Mouse (Mus musculus): ENCODE data around the gene Grk1. TPM values are rescaled to one million over a fixed set of nuclear protein-coding genes. Genes with fewer than 3 reads are reported as not detected.

The Grk1 gene
- total RNA-seq (2021), result not detected
- long read RNA-seq, experiment 1, result 0 reads
- long read RNA-seq, experiment 2, result 0 reads

- H3K27ac ChIP-seq, result no peak within 1 kb of the TSS
- intact Hi-C loops (cut with DNase I), result no loop called here
- DNase-seq (ENCODE audit: extremely low spot score in 1 of 2, low spot score in 2 of 2), result no peak
- no peak within 1 kb of the TSS for H3K4me3 ChIP-seq
- no peak for TF ChIP-seq CTCF (IDR thresholded peaks at IDR 0.05)
Observed at GRCm38 (mm10) chr8:13404666-13405131, at the start of gene Grk1. Gene Grk1, plus strand, starts transcription at chr8:13405081.

- no peak for TF ChIP-seq CTCF (IDR thresholded peaks at IDR 0.05)
- Histone ChIP-seq H3K27ac (no peak overlapping the region), H3K4me3 (no peak overlapping the region)
- intact Hi-C loops (cut with DNase I), result no loop called here
- DNase-seq (ENCODE audit: extremely low spot score in 1 of 2, low spot score in 2 of 2), result no peak
Observed at GRCm38 (mm10) chr8:13356221-13356620, 48.7 kb upstream of the Grk1 start.

- no peak; the same call in 1 of the 2 replicates for TF ChIP-seq CTCF (IDR thresholded peaks at IDR 0.05)
- intact Hi-C loops (cut with DNase I), result no loop called here
- DNase-seq (ENCODE audit: extremely low spot score in 1 of 2, low spot score in 2 of 2), result no peak
- Histone ChIP-seq H3K27ac (no peak overlapping the region), H3K4me3 (no peak overlapping the region)
Observed at GRCm38 (mm10) chr8:13356681-13357080, 48.2 kb upstream of the Grk1 start.

GRCm38 (mm10) chr8:13360213-13360612 is 44.7 kb upstream of the Grk1 start:
- intact Hi-C loops (cut with DNase I), result no loop called here
- TF ChIP-seq CTCF (IDR thresholded peaks at IDR 0.05), result no peak
- Histone ChIP-seq H3K4me3 (no peak overlapping the region), H3K27ac (no peak overlapping the region)
- DNase-seq (ENCODE audit: extremely low spot score in 1 of 2, low spot score in 2 of 2), result no peak

GRCm38 (mm10) chr8:13361865-13362264 is 43.0 kb upstream of the Grk1 start:
- DNase-seq (ENCODE audit: extremely low spot score in 1 of 2, low spot score in 2 of 2), result no peak
- H3K4me3 ChIP-seq, result no peak overlapping the region
- intact Hi-C loops (cut with DNase I), result no loop called here

GRCm38 (mm10) chr8:13373151-13373662 is 31.7 kb upstream of the Grk1 start:
- no peak for TF ChIP-seq CTCF (IDR thresholded peaks at IDR 0.05)
- DNase-seq (ENCODE audit: extremely low spot score in 1 of 2, low spot score in 2 of 2), result no peak
- intact Hi-C loops (cut with DNase I), result no loop called here
- H3K4me3 ChIP-seq, result no peak overlapping the region
- H3K27ac ChIP-seq, result no peak overlapping the region

More at GRCm38 (mm10) chr8:13361865-13362264, 43.0 kb upstream of the Grk1 start:
- H3K27ac ChIP-seq, result no peak overlapping the region
- peak; percentile 22 for TF ChIP-seq CTCF (IDR thresholded peaks at IDR 0.05)

GRCm38 (mm10) chr8:13381630-13382029 is 23.3 kb upstream of the Grk1 start:
- H3K27ac ChIP-seq, result no peak overlapping the region
- intact Hi-C loops (cut with DNase I), result no loop called here
- no peak overlapping the region for H3K4me3 ChIP-seq
- no peak for DNase-seq (ENCODE audit: extremely low spot score in 1 of 2, low spot score in 2 of 2)
- TF ChIP-seq CTCF (IDR thresholded peaks at IDR 0.05), result no peak

- no peak for TF ChIP-seq CTCF (IDR thresholded peaks at IDR 0.05)
Observed at GRCm38 (mm10) chr8:13382536-13382935, 22.3 kb upstream of the Grk1 start.

GRCm38 (mm10) chr8:13382999-13383398 is 21.9 kb upstream of the Grk1 start:
- H3K27ac ChIP-seq, result no peak overlapping the region
- H3K4me3 ChIP-seq, result no peak overlapping the region
- no peak for DNase-seq (ENCODE audit: extremely low spot score in 1 of 2, low spot score in 2 of 2)
- no peak for TF ChIP-seq CTCF (IDR thresholded peaks at IDR 0.05)
- intact Hi-C loops (cut with DNase I), result no loop called here

More at GRCm38 (mm10) chr8:13382536-13382935, 22.3 kb upstream of the Grk1 start:
- intact Hi-C loops (cut with DNase I), result no loop called here
- DNase-seq (ENCODE audit: extremely low spot score in 1 of 2, low spot score in 2 of 2), result no peak
- no peak overlapping the region for H3K27ac ChIP-seq
- H3K4me3 ChIP-seq, result no peak overlapping the region

- Histone ChIP-seq H3K4me3 (no peak overlapping the region), H3K27ac (no peak overlapping the region)
- intact Hi-C loops (cut with DNase I), result no loop called here
- TF ChIP-seq CTCF (IDR thresholded peaks at IDR 0.05), result no peak
- no peak for DNase-seq (ENCODE audit: extremely low spot score in 1 of 2, low spot score in 2 of 2)
Observed at GRCm38 (mm10) chr8:13386366-13386765, 18.5 kb upstream of the Grk1 start.

GRCm38 (mm10) chr8:13387728-13388127 is 17.2 kb upstream of the Grk1 start:
- Histone ChIP-seq H3K27ac (no peak overlapping the region), H3K4me3 (no peak overlapping the region)
- intact Hi-C loops (cut with DNase I), result no loop called here
- DNase-seq (ENCODE audit: extremely low spot score in 1 of 2, low spot score in 2 of 2), result no peak
- no peak for TF ChIP-seq CTCF (IDR thresholded peaks at IDR 0.05)

- Histone ChIP-seq H3K27ac (no peak overlapping the region), H3K4me3 (no peak overlapping the region)
- no peak for TF ChIP-seq CTCF (IDR thresholded peaks at IDR 0.05)
- intact Hi-C loops (cut with DNase I), result no loop called here
- no peak for DNase-seq (ENCODE audit: extremely low spot score in 1 of 2, low spot score in 2 of 2)
Observed at GRCm38 (mm10) chr8:13388744-13389143, 16.1 kb upstream of the Grk1 start.

- no peak for TF ChIP-seq CTCF (IDR thresholded peaks at IDR 0.05)
- Histone ChIP-seq H3K27ac (no peak overlapping the region), H3K4me3 (no peak overlapping the region)
- DNase-seq (ENCODE audit: extremely low spot score in 1 of 2, low spot score in 2 of 2), result no peak
- intact Hi-C loops (cut with DNase I), result no loop called here
Observed at GRCm38 (mm10) chr8:13393869-13394268, 11.0 kb upstream of the Grk1 start.
